Mouse (Mus musculus) neural tube, embryonic 15.5 days (tissue): Measurements from ENCODE around the gene Naf1. TPM values are rescaled to one million over a fixed set of nuclear protein-coding genes. Genes with fewer than 3 reads are reported as not detected.

ENCODE experiments used
- ATAC-seq: fragments of 200-750 bp; cut with Nextera tagmentation; 2 replicates; pipeline ENCODE4 v1.8.0; 2017; ENCODE audit warnings: mild to moderate bottlenecking, moderate TSS enrichment, moderate library complexity; ENCODE audit not compliant: low FRiP score
- H3K27ac ChIP-seq: fragments of 300-500 bp; sonication (generic); replicated peaks from 2 replicates; pipeline ENCODE4 v1.5.1; 2015; ENCODE audit warnings: mild to moderate bottlenecking, inconsistent platforms
- H3K27me3 ChIP-seq: fragments of 300-500 bp; sonication (generic); replicated peaks from 2 replicates; pipeline ENCODE4 v1.6.1; 2015; ENCODE audit warnings: inconsistent platforms
- H3K36me3 ChIP-seq: fragments of 300-500 bp; sonication (generic); 2 replicates; pipeline ENCODE4 v1.6.1; 2015; ENCODE audit warnings: inconsistent platforms
- H3K4me1 ChIP-seq: fragments of 300-500 bp; sonication (generic); 2 replicates; pipeline ENCODE4 v1.6.1; 2015; ENCODE audit warnings: inconsistent platforms
- H3K4me2 ChIP-seq: fragments of 300-500 bp; sonication (generic); 2 replicates; pipeline ENCODE4 v1.6.1; 2015; ENCODE audit warnings: inconsistent platforms, mild to moderate bottlenecking, moderate library complexity
- H3K4me3 ChIP-seq: fragments of 300-500 bp; sonication (generic); replicated peaks from 2 replicates; pipeline ENCODE4 v1.5.1; 2015; ENCODE audit warnings: mild to moderate bottlenecking, inconsistent platforms
- H3K9ac ChIP-seq: fragments of 300-500 bp; sonication (generic); replicated peaks from 2 replicates; pipeline ENCODE4 v1.6.1; 2015; ENCODE audit warnings: mild to moderate bottlenecking, inconsistent platforms
- H3K9me3 ChIP-seq: fragments of 300-500 bp; sonication (generic); replicated peaks from 2 replicates; pipeline ENCODE4 v1.6.1; 2016; ENCODE audit warnings: inconsistent platforms
- WGBS: fragments of 180-500 bp; shearing (Covaris S2); methylation state at CpG from one replicate; pipeline ENCODE4 v1.1.7; 2015; ENCODE audit warnings: mixed read lengths; 5-methylcytosine and 5-hydroxymethylcytosine counted together
- polyA plus RNA-seq: library from polyadenylated mRNA; unstranded; fragments of >200 nt; fragmentation: Nextera tagmentation; extraction: Ambion mirVana; gene quantifications from 2 replicates; pipeline ENCODE4 v1.2.1, GENCODE M21; 2015

The Naf1 gene
- polyA plus RNA-seq, 1 experiment from 2014 or later, result 2.1 TPM

DNA sequence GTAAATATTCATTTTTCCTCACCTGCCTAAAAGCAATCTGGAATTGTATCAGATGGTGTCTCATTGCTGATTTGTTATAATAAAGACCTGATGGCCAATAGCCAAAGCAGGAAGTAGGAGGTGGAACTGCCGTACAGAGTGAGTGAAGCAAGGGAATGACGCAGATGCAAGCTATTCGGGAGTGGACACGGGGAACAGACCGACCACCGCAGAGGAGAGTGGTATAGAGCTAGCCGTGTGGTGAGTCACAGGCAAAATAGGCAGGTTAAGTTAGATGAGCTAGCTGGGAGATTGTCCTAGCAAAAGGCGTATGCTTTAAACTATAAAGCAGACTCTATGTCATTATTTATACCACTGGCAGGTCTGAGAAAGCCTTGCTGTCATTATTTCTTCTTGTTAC is 46.1 kb downstream of the Naf1 start:
- no peak overlapping the region for H3K4me2 ChIP-seq
- no peak overlapping the region for H3K27ac ChIP-seq
- no peak overlapping the region for H3K4me3 ChIP-seq
- ATAC-seq, result no peak
- H3K4me1 ChIP-seq, result no peaks in the 10 kb centered on the region
- no peak overlapping the region for H3K9ac ChIP-seq
- H3K36me3 ChIP-seq, result no peaks in the 10 kb centered on the region
- H3K9me3 ChIP-seq, result no peaks in the 10 kb centered on the region
- no peaks in the 10 kb centered on the region for H3K27me3 ChIP-seq
- WGBS, result 91% methylated on average over 8 of the region's 8 CpGs

- Histone ChIP-seq H3K4me2 (peak overlapping the region; percentile 28), H3K27ac (0 out of 2 replicates have a peak overlapping the region, but pooled peaks have one; percentile 14), H3K36me3 (no peaks in the 10 kb centered on the region), H3K9me3 (no peaks in the 10 kb centered on the region), H3K4me1 (no peaks in the 10 kb centered on the region), H3K4me3 (no peak overlapping the region), H3K27me3 (no peaks in the 10 kb centered on the region), H3K9ac (no peak overlapping the region)
- ATAC-seq, result 0 out of 2 replicates have a peak, but pooled peaks have one; percentile 50
- 23% methylated on average over 6 of the region's 6 CpGs for WGBS
Observed at GRCm38 (mm10) chr8:66910684-66911083, 50.7 kb downstream of the Naf1 start.

- H3K4me1 ChIP-seq, result no peaks in the 10 kb centered on the region
- 73% methylated on average over 14 of the region's 14 CpGs for WGBS
- no peak overlapping the region for H3K4me3 ChIP-seq
- no peaks in the 10 kb centered on the region for H3K36me3 ChIP-seq
- H3K9ac ChIP-seq, result no peak overlapping the region
- H3K9me3 ChIP-seq, result no peaks in the 10 kb centered on the region
- H3K27ac ChIP-seq, result no peak overlapping the region
- no peak for ATAC-seq
- H3K4me2 ChIP-seq, result no peak overlapping the region
- H3K27me3 ChIP-seq, result no peaks in the 10 kb centered on the region
Observed at GRCm38 (mm10) chr8:66913616-66914536, 53.9 kb downstream of the Naf1 start.

- Histone ChIP-seq H3K4me2 (no peak overlapping the region), H3K27me3 (no peaks in the 10 kb centered on the region), H3K4me3 (no peak overlapping the region), H3K36me3 (no peaks in the 10 kb centered on the region), H3K27ac (no peak overlapping the region), H3K9ac (no peak overlapping the region), H3K4me1 (no peaks in the 10 kb centered on the region), H3K9me3 (no peaks in the 10 kb centered on the region)
- no peak for ATAC-seq
- 75% methylated on average over 7 of the region's 7 CpGs for WGBS
Observed at GRCm38 (mm10) chr8:66916056-66916455, 56.0 kb downstream of the Naf1 start.

DNA sequence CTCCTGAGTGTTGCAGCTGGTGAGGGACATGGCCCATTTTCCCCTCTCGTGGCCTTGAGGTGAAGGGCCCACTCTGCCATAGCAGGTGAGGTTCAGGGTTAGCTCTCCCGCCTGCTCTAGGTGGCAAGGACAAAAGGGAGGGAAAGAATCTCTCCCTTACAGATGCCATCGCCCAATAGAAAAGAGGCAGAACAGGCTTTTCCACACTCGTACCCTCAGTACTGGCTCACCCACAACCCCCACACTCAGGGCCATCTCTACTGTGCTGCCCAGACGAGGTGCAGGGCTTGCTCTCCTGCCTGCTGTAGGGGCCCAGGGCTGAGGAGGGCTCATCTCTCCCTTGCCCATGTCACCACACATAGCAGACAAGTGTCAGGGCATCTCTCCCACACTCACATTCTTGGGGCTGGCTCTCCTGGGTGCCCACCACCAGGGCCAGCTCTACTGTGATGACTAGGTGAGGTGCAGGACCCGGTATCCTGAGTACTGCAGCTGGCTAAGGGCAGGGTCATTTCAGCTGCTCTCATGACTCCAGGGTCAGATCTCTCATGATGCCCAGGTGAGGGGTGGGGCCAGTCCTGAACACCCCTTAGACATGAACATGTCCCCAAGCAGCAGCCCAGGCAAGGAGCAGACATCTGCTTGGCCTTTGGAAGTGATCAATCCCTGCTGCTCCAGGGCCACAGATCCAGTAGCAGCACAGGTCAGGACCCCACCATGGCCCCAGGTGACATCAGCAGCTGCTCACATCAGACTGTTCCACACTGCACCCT is 57.9 kb downstream of the Naf1 start:
- H3K4me2 ChIP-seq, result no peak overlapping the region
- WGBS, result 81% methylated on average over 6 of the region's 6 CpGs
- no peak for ATAC-seq
- H3K27me3 ChIP-seq, result no peaks in the 10 kb centered on the region
- H3K9me3 ChIP-seq, result no peaks in the 10 kb centered on the region
- no peaks in the 10 kb centered on the region for H3K4me1 ChIP-seq
- no peak overlapping the region for H3K9ac ChIP-seq
- H3K4me3 ChIP-seq, result no peak overlapping the region
- H3K36me3 ChIP-seq, result no peaks in the 10 kb centered on the region
- H3K27ac ChIP-seq, result no peak overlapping the region

GRCm38 (mm10) chr8:66918471-66918870 is 58.5 kb downstream of the Naf1 start:
- no peaks in the 10 kb centered on the region for H3K9me3 ChIP-seq
- H3K9ac ChIP-seq, result no peak overlapping the region
- no peaks in the 10 kb centered on the region for H3K4me1 ChIP-seq
- no peak for ATAC-seq
- H3K4me3 ChIP-seq, result no peak overlapping the region
- H3K36me3 ChIP-seq, result no peaks in the 10 kb centered on the region
- H3K27me3 ChIP-seq, result no peaks in the 10 kb centered on the region
- no peak overlapping the region for H3K27ac ChIP-seq
- 73% methylated on average over 4 of the region's 4 CpGs for WGBS
- H3K4me2 ChIP-seq, result no peak overlapping the region

DNA sequence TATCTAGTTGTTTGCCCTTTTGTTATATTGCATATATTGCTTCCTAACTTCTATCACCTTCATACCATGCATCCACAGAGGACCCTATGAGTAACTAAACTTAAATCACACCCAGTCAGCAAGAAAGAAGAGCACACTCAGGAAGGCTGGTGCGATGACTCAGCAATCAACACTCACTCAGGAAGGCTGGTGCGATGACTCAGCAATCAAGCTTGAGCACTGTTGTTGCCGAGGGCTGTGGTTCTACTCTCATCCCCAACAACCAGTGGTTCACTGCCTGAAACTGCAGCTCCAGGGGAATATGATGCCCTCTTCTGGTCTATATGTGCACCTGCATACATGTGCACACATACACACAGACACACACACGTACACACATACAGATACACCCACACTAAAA is 73.7 kb downstream of the Naf1 start:
- no peak overlapping the region for H3K4me2 ChIP-seq
- no peak for ATAC-seq
- 92% methylated on average over 4 of the region's 4 CpGs for WGBS
- no peaks in the 10 kb centered on the region for H3K36me3 ChIP-seq
- H3K27me3 ChIP-seq, result no peaks in the 10 kb centered on the region
- no peaks in the 10 kb centered on the region for H3K4me1 ChIP-seq
- no peak overlapping the region for H3K9ac ChIP-seq
- no peaks in the 10 kb centered on the region for H3K9me3 ChIP-seq
- H3K27ac ChIP-seq, result no peak overlapping the region
- H3K4me3 ChIP-seq, result no peak overlapping the region

- 57% methylated on average over 3 of the region's 3 CpGs for WGBS
- Histone ChIP-seq H3K9me3 (no peaks in the 10 kb centered on the region), H3K4me3 (no peak overlapping the region), H3K4me2 (no peak overlapping the region), H3K9ac (no peak overlapping the region), H3K4me1 (no peaks in the 10 kb centered on the region), H3K27me3 (no peaks in the 10 kb centered on the region), H3K36me3 (no peaks in the 10 kb centered on the region), H3K27ac (no peak overlapping the region)
- ATAC-seq, result no peak
Observed at GRCm38 (mm10) chr8:66936236-66936635, 76.2 kb downstream of the Naf1 start.

Other genes starting within 250 kb of the Naf1 start
- 2.8 and 2.9 TPM in 2 replicates for gene Npy5r, start 172.1 kb upstream of the Naf1 start, polyA plus RNA-seq
- gene Npy1r, start 163.0 kb upstream of the Naf1 start, polyA plus RNA-seq, result 11.2 and 13.1 TPM in 2 replicates